Mouse (Mus musculus) heart, postnatal 25 days (tissue): Measurements from ENCODE around the gene Akr1c6. TPM values are rescaled to one million over a fixed set of nuclear protein-coding genes. Genes with fewer than 3 reads are reported as not detected.
"Not testable (repeated sequence)": the region's sequence is repeated elsewhere in the genome, so short reads cannot be mapped to it uniquely, and the experiment has no call there.

ENCODE experiments used
- DNase-seq: peaks from one replicate; pipeline ENCODE4 v3.0.0; 2022; ENCODE audit warnings: low spot score
- intact Hi-C: fragments of 180-260 bp; cut with DNase I; formaldehyde crosslinking; loops from one replicate; pipeline ENCODE4 v1.15.1; 2025
- total RNA-seq, 2 experiments: library from RNA; stranded (reverse); gene quantifications; 2 replicates each; pipeline ENCODE4 v1.2.3; 2021

Akr1c6 gene
- total RNA-seq: not detected

GRCm38 (mm10) chr13:4434006-4434405, at the start of gene Akr1c6:
Gene Akr1c6, plus strand, starts transcription at chr13:4434306.
- intact Hi-C loops: no loop called here

GRCm38 (mm10) chr13:4384918-4385317, 49.2 kb upstream of the Akr1c6 start:
- DNase-seq: no peak
- intact Hi-C loops: no loop called here

More at GRCm38 (mm10) chr13:4434006-4434405, at the start of gene Akr1c6:
- DNase-seq: no peak

- intact Hi-C loops: no loop called here
- no peak for DNase-seq
Measured at GRCm38 (mm10) chr13:4385541-4385940, 48.6 kb upstream of the Akr1c6 start.

GRCm38 (mm10) chr13:4388762-4389446, 45.2 kb upstream of the Akr1c6 start:
- intact Hi-C loops: no loop called here
- DNase-seq: no peak

GRCm38 (mm10) chr13:4400360-4400759, 33.7 kb upstream of the Akr1c6 start:
- intact Hi-C loops: not testable (repeated sequence)

GRCm38 (mm10) chr13:4400831-4401230, 33.3 kb upstream of the Akr1c6 start:
- intact Hi-C loops: no loop called here
- DNase-seq: no peak

More at GRCm38 (mm10) chr13:4400360-4400759, 33.7 kb upstream of the Akr1c6 start:
- DNase-seq: not testable (repeated sequence)

GRCm38 (mm10) chr13:4402221-4402620, 31.9 kb upstream of the Akr1c6 start:
- intact Hi-C loops: no loop called here
- no peak for DNase-seq

- intact Hi-C loops: no loop called here
- no peak for DNase-seq
Measured at GRCm38 (mm10) chr13:4404726-4405125, 29.4 kb upstream of the Akr1c6 start.

GRCm38 (mm10) chr13:4406771-4407170, 27.3 kb upstream of the Akr1c6 start:
- DNase-seq: no peak
- intact Hi-C loops: no loop called here

GRCm38 (mm10) chr13:4428558-4428957, 5.5 kb upstream of the Akr1c6 start:
- no peak for DNase-seq
- intact Hi-C loops: no loop called here

- intact Hi-C loops: no loop called here
- DNase-seq: no peak
Measured at GRCm38 (mm10) chr13:4429034-4429433, 5.1 kb upstream of the Akr1c6 start.

GRCm38 (mm10) chr13:4431129-4431528, 3.0 kb upstream of the Akr1c6 start:
- no peak for DNase-seq
- intact Hi-C loops: no loop called here

- intact Hi-C loops: no loop called here
- DNase-seq: no peak
Measured at GRCm38 (mm10) chr13:4465641-4466040, 31.5 kb downstream of the Akr1c6 start.

- intact Hi-C loops: no loop called here
- no peak for DNase-seq
Measured at GRCm38 (mm10) chr13:4467896-4468295, 33.8 kb downstream of the Akr1c6 start.

Other genes with a start within 250 kb of the Akr1c6 start
- 1 to 10 TPM in 1 of 2 experiments, under 1 TPM in 1; 0.86 to 1.1 TPM for gene Akr1c13, start 243.2 kb upstream of the Akr1c6 start, total RNA-seq
- gene Akr1c19, start 205.6 kb upstream of the Akr1c6 start, total RNA-seq: 1 to 10 TPM; 1.5 to 1.7 TPM
- not detected for gene Akr1c12, start 154.9 kb upstream of the Akr1c6 start, total RNA-seq
- gene Akr1c20, start 89.0 kb downstream of the Akr1c6 start, total RNA-seq: not detected
- not detected for gene Akr1c21, start 139.8 kb downstream of the Akr1c6 start, total RNA-seq
- gene Akr1e1, start 174.9 kb downstream of the Akr1c6 start, total RNA-seq: 10 to 100 TPM; 17.2 to 17.8 TPM